Mouse (Mus musculus) embryonic facial prominence, embryonic 14.5 days (tissue): ENCODE results near the gene Cebpe. TPM values are rescaled to one million over a fixed set of nuclear protein-coding genes. Genes with fewer than 3 reads are reported as not detected.

ENCODE experiments used
- ATAC-seq: fragments of 200-750 bp; cut with Nextera tagmentation; 2 replicates; pipeline ENCODE4 v1.8.0; 2017; ENCODE audit warnings: low read depth, moderate number of reproducible peaks, moderate TSS enrichment
- DNase-seq: peaks from one replicate; pipeline ENCODE4 v3.0.0-alpha.2; 2015; ENCODE audit warnings: low spot score
- H3K27ac ChIP-seq: fragments of 300-500 bp; sonication (generic); replicated peaks from 2 replicates; pipeline ENCODE4 v1.5.1; 2014; ENCODE audit warnings: low read depth, mild to moderate bottlenecking, low read length, moderate library complexity
- H3K27me3 ChIP-seq: fragments of 300-500 bp; sonication (generic); replicated peaks from 2 replicates; pipeline ENCODE4 v1.6.1; 2014; ENCODE audit warnings: low read length; ENCODE audit not compliant: control insufficient read depth, insufficient read depth
- H3K36me3 ChIP-seq: fragments of 300-500 bp; sonication (generic); 2 replicates; pipeline ENCODE4 v1.6.1; 2014; ENCODE audit warnings: low read length, mixed read lengths; ENCODE audit not compliant: control insufficient read depth, insufficient read depth
- H3K4me1 ChIP-seq: fragments of 300-500 bp; sonication (generic); 2 replicates; pipeline ENCODE4 v1.6.1; 2014; ENCODE audit warnings: antibody characterized with exemption, low read length; ENCODE audit not compliant: control insufficient read depth, insufficient read depth
- H3K4me2 ChIP-seq: fragments of 300-500 bp; sonication (generic); 2 replicates; pipeline ENCODE4 v1.6.1; 2014; ENCODE audit warnings: low read depth, mild to moderate bottlenecking, low read length, moderate library complexity, mixed read lengths
- H3K4me3 ChIP-seq: fragments of 300-500 bp; sonication (generic); 2 replicates; pipeline ENCODE4 v1.5.1; 2014; ENCODE audit warnings: low read depth, mild to moderate bottlenecking, low read length
- H3K9ac ChIP-seq: fragments of 300-500 bp; sonication (generic); 2 replicates; pipeline ENCODE4 v1.6.1; 2014; ENCODE audit warnings: low read depth, mild to moderate bottlenecking, low read length, moderate library complexity, mixed read lengths
- H3K9me3 ChIP-seq: fragments of 300-500 bp; sonication (generic); 2 replicates; pipeline ENCODE4 v1.6.1; 2016; ENCODE audit warnings: low read length; ENCODE audit not compliant: control insufficient read depth
- WGBS: fragments of 180-500 bp; shearing (Covaris S2); extraction: QIAGEN DNeasy Blood & Tissue Kit; methylation state at CpG from one replicate; pipeline ENCODE4 v1.1.7; 2014; 5-methylcytosine and 5-hydroxymethylcytosine counted together
- polyA plus RNA-seq: library from polyadenylated mRNA; unstranded; fragments of >200 nt; fragmentation: Nextera tagmentation; extraction: Ambion mirVana; gene quantifications from 2 replicates; pipeline ENCODE4 v1.2.1, GENCODE M21; 2014

The Cebpe gene
- polyA plus RNA-seq, 1 experiment from 2014 or later, result 0.32 TPM

DNA sequence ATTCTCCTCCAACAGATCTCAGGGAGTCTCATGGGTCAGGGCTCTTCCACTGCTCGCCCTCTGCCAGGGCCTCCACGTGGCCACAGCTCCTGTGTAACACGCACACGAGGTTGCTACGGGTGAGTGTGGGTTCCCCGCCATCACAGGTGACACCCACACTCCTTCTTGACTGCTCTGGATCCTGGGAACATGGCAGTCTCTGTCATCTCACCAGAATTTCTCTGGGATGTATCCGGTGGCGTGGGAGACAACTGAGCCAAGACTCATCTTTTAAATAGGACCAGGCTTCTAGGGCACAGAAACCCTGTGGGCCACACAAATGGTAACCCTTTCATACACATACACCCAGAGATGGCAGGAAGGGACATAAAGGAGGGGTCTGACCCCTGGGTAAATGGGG, 20.2 kb upstream of the Cebpe start:
- Histone ChIP-seq H3K36me3 (no peaks in the 10 kb centered on the region), H3K27me3 (no peaks in the 10 kb centered on the region), H3K27ac (no peak overlapping the region), H3K9ac (no peak overlapping the region), H3K4me2 (no peak overlapping the region), H3K4me1 (peaks cover 5% of the 10 kb centered on the region; the same call in 1 of the 2 replicates), H3K9me3 (no peaks in the 10 kb centered on the region), H3K4me3 (no peak overlapping the region)
- 85% methylated on average over 8 of the region's 8 CpGs for WGBS
- ATAC-seq, result no peak
- no peak for DNase-seq

DNA sequence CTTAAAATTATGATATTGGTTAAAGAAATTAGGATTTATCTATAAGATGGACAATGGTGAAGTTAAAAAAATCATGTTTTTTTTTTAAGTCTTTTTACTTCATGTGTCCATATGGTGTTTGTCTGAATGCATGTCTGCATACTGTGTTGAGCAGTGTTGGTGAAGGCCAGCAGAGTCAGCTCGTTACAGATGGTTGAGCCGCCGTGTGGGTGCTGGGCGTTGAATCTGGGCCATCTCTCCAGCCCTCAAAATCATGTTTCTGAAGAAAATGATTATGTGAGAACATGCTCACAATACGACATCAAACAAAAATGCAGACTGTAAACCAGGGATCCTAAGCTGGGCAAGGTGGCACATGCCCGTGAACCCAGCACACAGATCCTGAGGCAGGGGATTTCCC, 18.3 kb upstream of the Cebpe start:
- ATAC-seq, result no peak
- no peaks in the 10 kb centered on the region for H3K9me3 ChIP-seq
- no peaks in the 10 kb centered on the region for H3K36me3 ChIP-seq
- H3K4me3 ChIP-seq, result no peak overlapping the region
- H3K4me2 ChIP-seq, result no peak overlapping the region
- DNase-seq, result no peak
- no peaks in the 10 kb centered on the region for H3K4me1 ChIP-seq
- H3K27ac ChIP-seq, result no peak overlapping the region
- H3K9ac ChIP-seq, result no peak overlapping the region
- H3K27me3 ChIP-seq, result no peaks in the 10 kb centered on the region
- 69% methylated on average over 6 of the region's 6 CpGs for WGBS

DNA sequence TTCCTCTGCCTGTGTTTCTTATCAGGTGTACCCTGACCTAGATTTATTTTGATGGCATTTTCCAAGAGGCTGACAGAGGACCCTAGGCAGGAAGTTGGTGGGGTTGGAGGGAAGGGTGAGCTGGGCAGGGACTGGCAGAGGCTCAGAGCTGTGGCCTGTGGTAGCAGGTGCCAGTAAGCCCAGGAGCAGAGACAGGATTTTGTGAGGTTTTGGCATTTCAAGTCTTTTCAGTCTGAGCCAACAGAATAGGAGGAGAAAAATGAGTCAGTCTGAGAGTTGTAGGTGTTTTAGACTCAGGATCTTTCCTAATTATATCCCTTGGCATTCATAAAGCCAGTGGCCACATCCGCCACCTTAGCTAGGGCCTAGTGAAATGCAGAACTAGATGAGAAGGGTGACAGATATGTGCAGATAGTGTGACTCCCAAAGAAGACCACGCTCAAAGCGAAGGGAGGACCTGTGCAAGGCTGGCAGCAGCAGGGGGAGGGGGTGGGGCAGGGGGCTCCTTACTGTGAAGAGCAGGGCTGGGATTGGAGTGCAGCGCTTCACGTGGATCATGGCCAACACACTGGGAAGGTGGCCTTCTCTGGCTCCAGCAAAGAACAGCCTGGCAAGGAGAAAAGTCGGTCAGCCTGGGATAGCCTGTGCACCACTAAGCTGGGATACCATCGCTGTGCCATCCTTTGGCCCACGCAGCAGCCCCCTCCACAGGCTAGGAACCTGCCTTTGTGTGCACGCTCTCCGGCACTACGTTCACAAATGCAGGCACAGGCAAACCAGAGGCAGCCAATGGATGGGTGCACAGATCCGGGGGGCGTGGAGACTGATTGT, 17.1 kb upstream of the Cebpe start:
- H3K9ac ChIP-seq, result no peak overlapping the region
- no peak for ATAC-seq
- H3K27me3 ChIP-seq, result no peaks in the 10 kb centered on the region
- H3K4me1 ChIP-seq, result no peaks in the 10 kb centered on the region
- no peaks in the 10 kb centered on the region for H3K36me3 ChIP-seq
- no peak overlapping the region for H3K4me2 ChIP-seq
- WGBS, result 67% methylated on average over 10 of the region's 13 CpGs
- H3K4me3 ChIP-seq, result no peak overlapping the region
- no peak for DNase-seq
- H3K9me3 ChIP-seq, result no peaks in the 10 kb centered on the region
- no peak overlapping the region for H3K27ac ChIP-seq

- no peaks in the 10 kb centered on the region for H3K36me3 ChIP-seq
- H3K4me1 ChIP-seq, result no peaks in the 10 kb centered on the region
- no peak overlapping the region for H3K9ac ChIP-seq
- DNase-seq (no peak), ATAC-seq (no peak)
- 73% methylated on average over 5 of the region's 5 CpGs for WGBS
- H3K4me2 ChIP-seq, result no peak overlapping the region
- H3K27ac ChIP-seq, result no peak overlapping the region
- H3K4me3 ChIP-seq, result no peak overlapping the region
- H3K9me3 ChIP-seq, result no peaks in the 10 kb centered on the region
- H3K27me3 ChIP-seq, result no peaks in the 10 kb centered on the region
Observed at GRCm38 (mm10) chr14:54727565-54727964, 15.6 kb upstream of the Cebpe start.

DNA sequence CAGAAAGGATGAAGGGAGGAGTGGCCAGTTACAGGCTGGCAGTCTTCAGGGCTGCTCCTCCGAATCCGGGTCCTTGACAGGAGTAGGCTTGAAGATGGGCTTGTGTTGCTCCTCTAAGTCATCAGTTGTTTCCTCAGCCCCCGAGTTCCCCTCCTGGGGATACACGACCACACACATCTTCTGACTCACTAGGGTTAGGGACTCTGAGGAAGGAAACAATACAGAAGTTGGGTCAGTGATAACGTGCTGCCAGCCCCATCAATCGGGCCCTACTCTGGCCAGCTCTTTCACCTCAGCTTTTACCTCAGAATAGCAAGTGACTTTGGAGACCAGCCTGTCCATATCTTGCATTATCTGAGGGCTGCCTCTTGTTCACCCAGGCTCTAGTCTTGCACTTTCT, 12.1 kb upstream of the Cebpe start:
- Histone ChIP-seq H3K27ac (no peak overlapping the region), H3K4me1 (no peaks in the 10 kb centered on the region), H3K4me3 (no peak overlapping the region), H3K27me3 (no peaks in the 10 kb centered on the region), H3K9ac (no peak overlapping the region), H3K36me3 (no peaks in the 10 kb centered on the region), H3K4me2 (no peak overlapping the region), H3K9me3 (no peaks in the 10 kb centered on the region)
- DNase-seq (no peak), ATAC-seq (no peak)
- 74% methylated on average over 5 of the region's 6 CpGs for WGBS

- no peak for ATAC-seq
- no peak overlapping the region for H3K27ac ChIP-seq
- 77% methylated on average over 10 of the region's 10 CpGs for whole genome bisulfite sequencing
Observed at GRCm38 (mm10) chr14:54721711-54722110, 9.7 kb upstream of the Cebpe start.

GRCm38 (mm10) chr14:54720654-54721350, 8.8 kb upstream of the Cebpe start:
- Histone ChIP-seq H3K9ac (no peak overlapping the region), H3K27me3 (no peaks in the 10 kb centered on the region), H3K9me3 (no peaks in the 10 kb centered on the region), H3K4me1 (no peaks in the 10 kb centered on the region), H3K4me3 (no peak overlapping the region), H3K36me3 (no peaks in the 10 kb centered on the region), H3K4me2 (no peak overlapping the region), H3K27ac (no peak overlapping the region)
- WGBS, result 83% methylated on average over 7 of the region's 7 CpGs
- no peak for ATAC-seq
- no peak for DNase-seq

More at GRCm38 (mm10) chr14:54721711-54722110, 9.7 kb upstream of the Cebpe start:
- H3K27me3 ChIP-seq, result no peaks in the 10 kb centered on the region
- H3K4me2 ChIP-seq, result no peak overlapping the region
- H3K36me3 ChIP-seq, result no peaks in the 10 kb centered on the region
- H3K9me3 ChIP-seq, result no peaks in the 10 kb centered on the region
- H3K4me1 ChIP-seq, result no peaks in the 10 kb centered on the region
- no peak overlapping the region for H3K9ac ChIP-seq
- no peak for DNase-seq
- H3K4me3 ChIP-seq, result no peak overlapping the region

GRCm38 (mm10) chr14:54720041-54720440, 8.1 kb upstream of the Cebpe start:
- no peaks in the 10 kb centered on the region for H3K36me3 ChIP-seq
- H3K4me2 ChIP-seq, result no peak overlapping the region
- H3K4me3 ChIP-seq, result no peak overlapping the region
- WGBS, result 90% methylated on average over 11 of the region's 11 CpGs
- H3K27me3 ChIP-seq, result no peaks in the 10 kb centered on the region
- ATAC-seq, result no peak
- DNase-seq, result no peak
- H3K9ac ChIP-seq, result no peak overlapping the region
- H3K9me3 ChIP-seq, result no peaks in the 10 kb centered on the region
- no peaks in the 10 kb centered on the region for H3K4me1 ChIP-seq
- H3K27ac ChIP-seq, result no peak overlapping the region
